Mouse (Mus musculus): ENCODE measurements around the gene Tox3.

Tox3 gene

GRCm38 (mm10) chr8:90323824-90324223 lies 24.3 kb downstream of the Tox3 start:
- DNase-seq (ENCODE audit: low spot score) = no peak

GRCm38 (mm10) chr8:90322701-90323439 lies 25.3 kb downstream of the Tox3 start:
- no peak for DNase-seq (ENCODE audit: low spot score)

GRCm38 (mm10) chr8:90321255-90321654 lies 26.9 kb downstream of the Tox3 start:
- no peak for DNase-seq (ENCODE audit: low spot score)

GRCm38 (mm10) chr8:90314312-90314711 lies 33.8 kb downstream of the Tox3 start:
- no peak for DNase-seq (ENCODE audit: low spot score)

GRCm38 (mm10) chr8:90302951-90303350 lies 45.2 kb downstream of the Tox3 start:
- no peak for DNase-seq (ENCODE audit: low spot score)

- DNase-seq (ENCODE audit: low spot score) = no peak
Observed at GRCm38 (mm10) chr8:90302252-90302651, 45.9 kb downstream of the Tox3 start.

- DNase-seq (ENCODE audit: low spot score) = no peak
Observed at GRCm38 (mm10) chr8:90301543-90301942, 46.6 kb downstream of the Tox3 start.

GRCm38 (mm10) chr8:90300973-90301372 lies 47.2 kb downstream of the Tox3 start:
- no peak for DNase-seq (ENCODE audit: low spot score)

- no peak for DNase-seq (ENCODE audit: low spot score)
Observed at GRCm38 (mm10) chr8:90294061-90294460, 54.1 kb downstream of the Tox3 start.

- DNase-seq (ENCODE audit: low spot score) = no peak
Observed at GRCm38 (mm10) chr8:90290811-90291210, 57.3 kb downstream of the Tox3 start.

GRCm38 (mm10) chr8:90276722-90277121 lies 71.4 kb downstream of the Tox3 start:
- no peak for DNase-seq (ENCODE audit: low spot score)

GRCm38 (mm10) chr8:90273182-90273581 lies 75.0 kb downstream of the Tox3 start:
- DNase-seq (ENCODE audit: low spot score) = no peak

GRCm38 (mm10) chr8:90271920-90272319 lies 76.2 kb downstream of the Tox3 start:
- no peak for DNase-seq (ENCODE audit: low spot score)

GRCm38 (mm10) chr8:90267698-90268256 lies 80.4 kb downstream of the Tox3 start:
- DNase-seq (ENCODE audit: low spot score) = no peak

GRCm38 (mm10) chr8:90266986-90267385 lies 81.2 kb downstream of the Tox3 start:
- no peak for DNase-seq (ENCODE audit: low spot score)

- no peak for DNase-seq (ENCODE audit: low spot score)
Observed at GRCm38 (mm10) chr8:90266239-90266638, 81.9 kb downstream of the Tox3 start.

GRCm38 (mm10) chr8:90254158-90254867 lies 93.8 kb downstream of the Tox3 start:
- no peak for DNase-seq (ENCODE audit: low spot score)

GRCm38 (mm10) chr8:90246357-90246756 lies 101.8 kb downstream of the Tox3 start:
- no peak for DNase-seq (ENCODE audit: low spot score)

- DNase-seq (ENCODE audit: low spot score) = no peak
Observed at GRCm38 (mm10) chr8:90245828-90246227, 102.3 kb downstream of the Tox3 start.

GRCm38 (mm10) chr8:90245187-90245586 lies 103.0 kb downstream of the Tox3 start:
- DNase-seq (ENCODE audit: low spot score) = no peak

GRCm38 (mm10) chr8:90244458-90245145 lies 103.5 kb downstream of the Tox3 start:
- DNase-seq (ENCODE audit: low spot score) = no peak

- no peak for DNase-seq (ENCODE audit: low spot score)
Observed at GRCm38 (mm10) chr8:90243957-90244356, 104.2 kb downstream of the Tox3 start.

GRCm38 (mm10) chr8:90242351-90242750 lies 105.8 kb downstream of the Tox3 start:
- DNase-seq (ENCODE audit: low spot score) = no peak
